Mouse (Mus musculus) midbrain, embryonic 14.5 days (tissue): ENCODE measurements around the gene Baiap2l1. TPM values are rescaled to one million over a fixed set of nuclear protein-coding genes. Genes with fewer than 3 reads are reported as not detected.

Source experiments
- ATAC-seq: fragments of 200-750 bp; cut with Nextera tagmentation; 2 replicates; pipeline ENCODE4 v1.8.0; 2017; ENCODE audit warnings: moderate number of reproducible peaks, moderate library complexity; ENCODE audit not compliant: low FRiP score, low TSS enrichment
- DNase-seq: peaks from one replicate; pipeline ENCODE4 v3.0.0-alpha.2; 2015
- H3K27ac ChIP-seq: fragments of 300-500 bp; sonication (generic); replicated peaks from 2 replicates; pipeline ENCODE4 v1.5.1; 2014; ENCODE audit warnings: mild to moderate bottlenecking, low read depth, low read length, moderate library complexity
- H3K27me3 ChIP-seq: fragments of 300-500 bp; sonication (generic); 2 replicates; pipeline ENCODE4 v1.6.1; 2014; ENCODE audit warnings: low read length, control low read depth, mixed read lengths; ENCODE audit not compliant: control insufficient read depth, insufficient read depth
- H3K36me3 ChIP-seq: fragments of 300-500 bp; sonication (generic); 2 replicates; pipeline ENCODE4 v1.6.1; 2014; ENCODE audit warnings: low read length, control low read depth; ENCODE audit not compliant: control insufficient read depth, insufficient read depth
- H3K4me1 ChIP-seq: fragments of 300-500 bp; sonication (generic); 2 replicates; pipeline ENCODE4 v1.6.1; 2014; ENCODE audit warnings: mild to moderate bottlenecking, antibody characterized with exemption, low read length, control low read depth; ENCODE audit not compliant: control insufficient read depth, insufficient read depth
- H3K4me2 ChIP-seq: fragments of 300-500 bp; sonication (generic); 2 replicates; pipeline ENCODE4 v1.6.1; 2014; ENCODE audit warnings: mild to moderate bottlenecking, low read length, moderate library complexity
- H3K4me3 ChIP-seq: fragments of 300-500 bp; sonication (generic); replicated peaks from 2 replicates; pipeline ENCODE4 v1.5.1; 2014; ENCODE audit warnings: low read depth, low read length
- H3K9ac ChIP-seq: fragments of 300-500 bp; sonication (generic); replicated peaks from 2 replicates; pipeline ENCODE4 v1.6.1; 2014; ENCODE audit warnings: mild to moderate bottlenecking, low read length, moderate library complexity
- H3K9me3 ChIP-seq: fragments of 300-500 bp; sonication (generic); 2 replicates; pipeline ENCODE4 v1.6.1; 2016; ENCODE audit warnings: low read length, control low read depth, mixed read lengths; ENCODE audit not compliant: control insufficient read depth
- WGBS: fragments of 180-500 bp; shearing (Covaris S2); extraction: QIAGEN DNeasy Blood & Tissue Kit; methylation state at CpG from one replicate; pipeline ENCODE4 v1.1.7; 2014; 5-methylcytosine and 5-hydroxymethylcytosine counted together
- polyA plus RNA-seq: library from polyadenylated mRNA; unstranded; fragments of >200 nt; fragmentation: Nextera tagmentation; extraction: Ambion mirVana; gene quantifications from 2 replicates; pipeline ENCODE4 v1.2.1, GENCODE M21; 2014

Gene Baiap2l1
- polyA plus RNA-seq, 1 experiment from 2014 or later, result 1.1 TPM

DNA sequence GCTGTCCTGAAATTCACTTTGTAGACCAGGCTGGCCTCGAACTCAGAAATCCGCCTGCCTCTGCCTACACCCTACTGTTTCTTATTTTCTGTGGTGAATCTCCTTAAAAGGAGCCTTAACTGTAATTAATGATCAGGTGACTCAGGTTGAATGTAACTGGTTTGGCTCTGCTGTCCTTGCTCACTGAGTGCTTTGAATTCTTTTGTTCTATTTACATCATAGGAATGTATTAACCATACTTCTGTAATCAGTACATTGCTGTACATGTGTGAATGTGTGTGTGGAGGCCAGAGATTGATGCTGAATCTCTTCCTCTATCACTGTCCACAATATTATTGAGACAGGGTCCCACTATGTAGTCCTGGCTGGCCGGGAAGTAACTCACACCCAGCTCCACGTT lies 49.0 kb downstream of the Baiap2l1 start:
- H3K4me2 ChIP-seq, result no peak overlapping the region
- no peak overlapping the region for H3K4me3 ChIP-seq
- no peak for ATAC-seq
- 87% methylated on average over 4 of the region's 4 CpGs for WGBS
- H3K4me1 ChIP-seq, result no peaks in the 10 kb centered on the region
- H3K9me3 ChIP-seq, result no peaks in the 10 kb centered on the region
- no peak overlapping the region for H3K9ac ChIP-seq
- no peaks in the 10 kb centered on the region for H3K27me3 ChIP-seq
- DNase-seq, result no peak
- no peak overlapping the region for H3K27ac ChIP-seq
- H3K36me3 ChIP-seq, result no peaks in the 10 kb centered on the region

GRCm38 (mm10) chr5:144303071-144303470 lies 54.8 kb downstream of the Baiap2l1 start:
- H3K4me3 ChIP-seq, result no peak overlapping the region
- no peaks in the 10 kb centered on the region for H3K4me1 ChIP-seq
- H3K4me2 ChIP-seq, result no peak overlapping the region
- no peak for ATAC-seq
- H3K27me3 ChIP-seq, result no peaks in the 10 kb centered on the region
- H3K9ac ChIP-seq, result no peak overlapping the region
- 96% methylated on average over 2 of the region's 2 CpGs for WGBS
- DNase-seq, result no peak
- no peaks in the 10 kb centered on the region for H3K9me3 ChIP-seq
- no peaks in the 10 kb centered on the region for H3K36me3 ChIP-seq
- H3K27ac ChIP-seq, result no peak overlapping the region

- no peak overlapping the region for H3K27ac ChIP-seq
- H3K9me3 ChIP-seq, result no peaks in the 10 kb centered on the region
- no peak overlapping the region for H3K4me3 ChIP-seq
- H3K27me3 ChIP-seq, result no peaks in the 10 kb centered on the region
- H3K4me1 ChIP-seq, result no peaks in the 10 kb centered on the region
- ATAC-seq (no peak), DNase-seq (no peak)
- no peaks in the 10 kb centered on the region for H3K36me3 ChIP-seq
- no peak overlapping the region for H3K9ac ChIP-seq
- WGBS, result 87% methylated on average over 7 of the region's 7 CpGs
- H3K4me2 ChIP-seq, result no peak overlapping the region
Observed at GRCm38 (mm10) chr5:144296090-144296604, 61.8 kb downstream of the Baiap2l1 start.

- Histone ChIP-seq H3K9ac (no peak overlapping the region), H3K36me3 (no peaks in the 10 kb centered on the region), H3K4me1 (no peaks in the 10 kb centered on the region), H3K4me2 (no peak overlapping the region), H3K9me3 (no peaks in the 10 kb centered on the region), H3K27me3 (no peaks in the 10 kb centered on the region), H3K27ac (no peak overlapping the region), H3K4me3 (no peak overlapping the region)
- DNase-seq (no peak), ATAC-seq (no peak)
- WGBS, result 83% methylated on average over 1 of the region's 1 CpGs
Observed at GRCm38 (mm10) chr5:144295357-144295756, 62.6 kb downstream of the Baiap2l1 start.

- no peak overlapping the region for H3K9ac ChIP-seq
- no peaks in the 10 kb centered on the region for H3K9me3 ChIP-seq
- DNase-seq (no peak), ATAC-seq (no peak)
- no peaks in the 10 kb centered on the region for H3K36me3 ChIP-seq
- H3K4me2 ChIP-seq, result no peak overlapping the region
- H3K4me1 ChIP-seq, result no peaks in the 10 kb centered on the region
- 89% methylated on average over 7 of the region's 7 CpGs for WGBS
- H3K27me3 ChIP-seq, result no peaks in the 10 kb centered on the region
- no peak overlapping the region for H3K4me3 ChIP-seq
- H3K27ac ChIP-seq, result no peak overlapping the region
Observed at GRCm38 (mm10) chr5:144294908-144295307, 63.0 kb downstream of the Baiap2l1 start.

- H3K4me2 ChIP-seq, result no peak overlapping the region
- DNase-seq, result no peak
- WGBS, result 92% methylated on average over 4 of the region's 4 CpGs
- H3K27me3 ChIP-seq, result no peaks in the 10 kb centered on the region
- H3K36me3 ChIP-seq, result no peaks in the 10 kb centered on the region
- ATAC-seq, result no peak
- H3K9ac ChIP-seq, result no peak overlapping the region
- no peak overlapping the region for H3K27ac ChIP-seq
- H3K4me3 ChIP-seq, result no peak overlapping the region
- H3K9me3 ChIP-seq, result no peaks in the 10 kb centered on the region
- no peaks in the 10 kb centered on the region for H3K4me1 ChIP-seq
Observed at GRCm38 (mm10) chr5:144289769-144290440, 68.0 kb downstream of the Baiap2l1 start.

DNA sequence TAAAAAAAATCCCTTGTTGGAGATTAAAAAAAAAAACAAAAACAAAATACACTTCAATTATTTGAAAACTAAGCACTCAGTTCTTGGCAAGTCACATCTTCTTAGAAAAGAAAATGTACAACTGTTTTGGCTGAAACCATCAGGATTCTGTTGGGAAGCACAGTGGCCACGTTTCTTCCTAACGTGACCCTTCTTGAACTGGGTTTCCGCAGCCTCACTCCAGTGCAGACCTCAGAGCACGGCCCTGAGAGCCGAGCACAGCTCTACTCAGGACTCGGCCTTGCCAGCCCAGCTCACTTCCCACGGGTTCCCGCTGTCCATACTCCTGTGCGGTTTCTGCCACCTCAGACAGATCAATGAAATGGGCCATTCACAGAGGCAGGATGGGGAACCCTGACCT lies 69.5 kb downstream of the Baiap2l1 start:
- ATAC-seq (no peak), DNase-seq (no peak)
- no peak overlapping the region for H3K4me2 ChIP-seq
- 94% methylated on average over 9 of the region's 9 CpGs for WGBS
- H3K36me3 ChIP-seq, result no peaks in the 10 kb centered on the region
- no peak overlapping the region for H3K27ac ChIP-seq
- no peaks in the 10 kb centered on the region for H3K27me3 ChIP-seq
- H3K9ac ChIP-seq, result no peak overlapping the region
- no peaks in the 10 kb centered on the region for H3K9me3 ChIP-seq
- H3K4me3 ChIP-seq, result no peak overlapping the region
- H3K4me1 ChIP-seq, result no peaks in the 10 kb centered on the region

DNA sequence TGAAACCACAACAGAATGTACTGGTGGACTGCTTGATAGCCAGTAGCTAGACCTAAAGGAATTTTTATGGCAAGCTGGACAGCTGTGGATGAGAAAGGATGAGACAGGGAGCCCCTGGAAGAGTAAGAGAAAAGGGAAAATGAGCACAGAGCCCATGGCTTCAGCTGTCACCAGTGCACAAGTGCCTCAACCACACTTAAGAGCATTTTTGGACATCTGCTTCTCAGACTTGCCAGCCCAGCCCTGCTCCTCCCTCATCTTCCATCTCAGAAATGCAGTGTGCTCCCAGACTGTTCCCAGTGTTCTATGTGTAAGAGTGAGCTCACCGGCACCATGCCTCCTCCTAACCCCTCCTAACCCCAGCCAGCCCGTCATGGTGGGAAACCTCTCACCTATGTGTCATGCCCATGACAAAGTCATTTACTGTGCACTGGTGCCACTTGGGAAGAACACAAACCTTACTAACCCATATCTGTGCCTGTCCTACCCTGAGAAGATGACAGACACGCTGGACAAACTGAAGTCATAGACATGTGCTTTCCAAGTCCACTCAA lies 70.6 kb downstream of the Baiap2l1 start:
- H3K27ac ChIP-seq, result no peak overlapping the region
- no peaks in the 10 kb centered on the region for H3K36me3 ChIP-seq
- H3K4me1 ChIP-seq, result no peaks in the 10 kb centered on the region
- DNase-seq, result no peak
- no peaks in the 10 kb centered on the region for H3K9me3 ChIP-seq
- H3K4me2 ChIP-seq, result no peak overlapping the region
- ATAC-seq, result no peak
- H3K9ac ChIP-seq, result no peak overlapping the region
- no peak overlapping the region for H3K4me3 ChIP-seq
- 91% methylated on average over 3 of the region's 3 CpGs for WGBS
- H3K27me3 ChIP-seq, result no peaks in the 10 kb centered on the region

- WGBS, result 82% methylated on average over 9 of the region's 9 CpGs
- Histone ChIP-seq H3K9me3 (no peaks in the 10 kb centered on the region), H3K9ac (no peak overlapping the region), H3K27me3 (no peaks in the 10 kb centered on the region), H3K4me3 (no peak overlapping the region), H3K36me3 (no peaks in the 10 kb centered on the region), H3K27ac (no peak overlapping the region), H3K4me2 (no peak overlapping the region), H3K4me1 (no peaks in the 10 kb centered on the region)
- DNase-seq, result no peak
- no peak for ATAC-seq
Observed at GRCm38 (mm10) chr5:144286591-144287266, 71.2 kb downstream of the Baiap2l1 start.
